Mouse (Mus musculus) liver, postnatal 0 days (tissue): ENCODE data around the gene Rimkla. TPM values are rescaled to one million over a fixed set of nuclear protein-coding genes. Genes with fewer than 3 reads are reported as not detected.

Source experiments
- ATAC-seq: fragments of 200-750 bp; cut with Nextera tagmentation; 2 replicates; pipeline ENCODE4 v1.8.0; 2017; ENCODE audit warnings: mild to moderate bottlenecking, moderate library complexity
- DNase-seq: peaks from one replicate; pipeline ENCODE4 v3.0.0-alpha.2; 2016
- H3K27ac ChIP-seq: fragments of 300-500 bp; sonication (generic); 2 replicates; pipeline ENCODE4 v1.5.1; 2014; ENCODE audit warnings: antibody characterized with exemption, moderate library complexity, mild to moderate bottlenecking, low read depth
- H3K27me3 ChIP-seq: fragments of 300-500 bp; sonication (generic); 2 replicates; pipeline ENCODE4 v1.6.1; 2014; ENCODE audit warnings: low read length, control low read depth, mixed read lengths; ENCODE audit not compliant: insufficient read depth
- H3K36me3 ChIP-seq: fragments of 300-500 bp; sonication (generic); replicated peaks from 2 replicates; pipeline ENCODE4 v1.6.1; 2014; ENCODE audit warnings: mild to moderate bottlenecking, control low read depth, low read length, moderate library complexity, mixed read lengths; ENCODE audit not compliant: insufficient read depth
- H3K4me1 ChIP-seq: fragments of 300-500 bp; sonication (generic); 2 replicates; pipeline ENCODE4 v1.6.1; 2014; ENCODE audit warnings: antibody characterized with exemption, mild to moderate bottlenecking, control low read depth; ENCODE audit not compliant: insufficient read depth
- H3K4me2 ChIP-seq: fragments of 300-500 bp; sonication (generic); 2 replicates; pipeline ENCODE4 v1.6.1; 2014; ENCODE audit warnings: low read depth, mild to moderate bottlenecking, low read length, moderate library complexity, mixed read lengths
- H3K4me3 ChIP-seq: fragments of 300-500 bp; sonication (generic); 2 replicates; pipeline ENCODE4 v1.5.1; 2014; ENCODE audit warnings: low read depth, low read length
- H3K9ac ChIP-seq: fragments of 300-500 bp; sonication (generic); replicated peaks from 2 replicates; pipeline ENCODE4 v1.6.1; 2014; ENCODE audit warnings: mild to moderate bottlenecking, moderate library complexity
- H3K9me3 ChIP-seq: fragments of 300-500 bp; sonication (generic); 2 replicates; pipeline ENCODE4 v1.6.1; 2016; ENCODE audit warnings: mild to moderate bottlenecking, control low read depth, low read length, mixed read lengths
- CTCF ChIP-seq: sonication (generic); IDR thresholded peaks from 2 replicates; pipeline ENCODE4 v1.5.1; 2016; ENCODE audit warnings: antibody characterized with exemption, low read depth
- EP300 ChIP-seq: IDR thresholded peaks from 2 replicates; pipeline ENCODE4 v1.6.1; 2016; ENCODE audit warnings: antibody characterized with exemption, low read depth, mild to moderate bottlenecking
- WGBS: fragments of 180-500 bp; shearing (Covaris S2); extraction: QIAGEN DNeasy Blood & Tissue Kit; methylation state at CpG from one replicate; pipeline ENCODE4 v1.1.7; 2014; ENCODE audit not compliant: insufficient replicate concordance; 5-methylcytosine and 5-hydroxymethylcytosine counted together
- polyA plus RNA-seq: library from polyadenylated mRNA; unstranded; fragments of >200 nt; fragmentation: Nextera tagmentation; extraction: Ambion mirVana; gene quantifications from 2 replicates; pipeline ENCODE4 v1.2.1, GENCODE M21; 2015

Gene Rimkla
- polyA plus RNA-seq, 1 experiment from 2014 or later = not detected

- DNase-seq (no peak), ATAC-seq (no peak)
- Histone ChIP-seq H3K4me3 (no peak overlapping the region), H3K9ac (no peak overlapping the region), H3K36me3 (no peaks in the 10 kb centered on the region), H3K4me1 (no peaks in the 10 kb centered on the region), H3K27me3 (no peaks in the 10 kb centered on the region), H3K27ac (no peak overlapping the region), H3K9me3 (no peaks in the 10 kb centered on the region), H3K4me2 (no peak overlapping the region)
- WGBS = 80% methylated on average over 3 of the region's 3 CpGs
- TF ChIP-seq CTCF (no peak), EP300 (no peak)
These were observed 30.0 kb downstream of the Rimkla start for GRCm38 (mm10) chr4:119462457-119462856.

GRCm38 (mm10) chr4:119460728-119461141, 31.7 kb downstream of the Rimkla start:
- no peak for TF ChIP-seq EP300
- no peak for TF ChIP-seq CTCF

GRCm38 (mm10) chr4:119460296-119460695, 32.1 kb downstream of the Rimkla start:
- no peak overlapping the region for H3K9ac ChIP-seq
- no peak overlapping the region for H3K4me3 ChIP-seq
- H3K27ac ChIP-seq = no peak overlapping the region
- no peaks in the 10 kb centered on the region for H3K27me3 ChIP-seq
- TF ChIP-seq CTCF (peak; percentile 65), EP300 (no peak)
- no peaks in the 10 kb centered on the region for H3K9me3 ChIP-seq
- H3K36me3 ChIP-seq = no peaks in the 10 kb centered on the region
- no peak for ATAC-seq
- H3K4me1 ChIP-seq = no peaks in the 10 kb centered on the region
- WGBS = 66% methylated on average over 5 of the region's 5 CpGs
- H3K4me2 ChIP-seq = no peak overlapping the region
- peak; percentile 38 for DNase-seq

More at GRCm38 (mm10) chr4:119460728-119461141, 31.7 kb downstream of the Rimkla start:
- Histone ChIP-seq H3K27me3 (no peaks in the 10 kb centered on the region), H3K36me3 (no peaks in the 10 kb centered on the region), H3K4me3 (no peak overlapping the region), H3K4me2 (no peak overlapping the region), H3K9ac (no peak overlapping the region), H3K9me3 (no peaks in the 10 kb centered on the region), H3K4me1 (no peaks in the 10 kb centered on the region), H3K27ac (no peak overlapping the region)
- DNase-seq (no peak), ATAC-seq (no peak)
- WGBS = 67% methylated on average over 8 of the region's 8 CpGs

- Histone ChIP-seq H3K9me3 (no peaks in the 10 kb centered on the region), H3K4me2 (no peak overlapping the region), H3K27ac (no peak overlapping the region), H3K9ac (no peak overlapping the region), H3K36me3 (no peaks in the 10 kb centered on the region), H3K4me3 (no peak overlapping the region), H3K27me3 (no peaks in the 10 kb centered on the region), H3K4me1 (no peaks in the 10 kb centered on the region)
- DNase-seq (no peak), ATAC-seq (no peak)
- 31% methylated on average over 6 of the region's 6 CpGs for WGBS
- TF ChIP-seq EP300 (no peak), CTCF (no peak)
These were observed 38.9 kb downstream of the Rimkla start for GRCm38 (mm10) chr4:119453533-119453932.

- ATAC-seq = no peak
- DNase-seq = no peak
These were observed 39.3 kb downstream of the Rimkla start for GRCm38 (mm10) chr4:119453128-119453527.

GRCm38 (mm10) chr4:119450436-119450835, 42.0 kb downstream of the Rimkla start:
- Histone ChIP-seq H3K9ac (no peak overlapping the region), H3K9me3 (no peaks in the 10 kb centered on the region), H3K36me3 (no peaks in the 10 kb centered on the region), H3K27ac (no peak overlapping the region), H3K4me1 (no peaks in the 10 kb centered on the region), H3K4me3 (no peak overlapping the region), H3K27me3 (no peaks in the 10 kb centered on the region), H3K4me2 (no peak overlapping the region)
- 60% methylated on average over 7 of the region's 7 CpGs for WGBS
- no peak for TF ChIP-seq CTCF
- TF ChIP-seq EP300 = no peak
- DNase-seq = no peak
- ATAC-seq = no peak

More at GRCm38 (mm10) chr4:119453128-119453527, 39.3 kb downstream of the Rimkla start:
- no peak for TF ChIP-seq EP300
- no peak for TF ChIP-seq CTCF
- Histone ChIP-seq H3K27ac (no peak overlapping the region), H3K4me2 (no peak overlapping the region), H3K4me1 (no peaks in the 10 kb centered on the region), H3K4me3 (no peak overlapping the region), H3K36me3 (no peaks in the 10 kb centered on the region), H3K9ac (no peak overlapping the region), H3K9me3 (no peaks in the 10 kb centered on the region), H3K27me3 (no peaks in the 10 kb centered on the region)
- WGBS = 64% methylated on average over 5 of the region's 5 CpGs

GRCm38 (mm10) chr4:119447786-119448185, 44.6 kb downstream of the Rimkla start:
- no peak overlapping the region for H3K4me2 ChIP-seq
- H3K27me3 ChIP-seq = no peaks in the 10 kb centered on the region
- no peak overlapping the region for H3K27ac ChIP-seq
- TF ChIP-seq EP300 (no peak), CTCF (no peak)
- H3K36me3 ChIP-seq = no peaks in the 10 kb centered on the region
- DNase-seq (no peak), ATAC-seq (no peak)
- H3K9ac ChIP-seq = no peak overlapping the region
- no peaks in the 10 kb centered on the region for H3K9me3 ChIP-seq
- WGBS = 59% methylated on average over 3 of the region's 3 CpGs
- no peak overlapping the region for H3K4me3 ChIP-seq
- H3K4me1 ChIP-seq = no peaks in the 10 kb centered on the region
